Mouse (Mus musculus) heart, embryonic 16.5 days (tissue): ENCODE measurements around the gene Lin28b. TPM values are rescaled to one million over a fixed set of nuclear protein-coding genes. Genes with fewer than 3 reads are reported as not detected.

Source experiments
- ATAC-seq: fragments of 200-750 bp; cut with Nextera tagmentation; replicated peaks from 2 replicates; pipeline ENCODE4 v1.8.0; 2017; ENCODE audit warnings: moderate number of reproducible peaks; ENCODE audit not compliant: insufficient read depth, low FRiP score; ENCODE audit errors: extremely low read depth
- H3K27ac ChIP-seq: fragments of 300-500 bp; sonication (generic); 2 replicates; pipeline ENCODE4 v1.5.1; 2014; ENCODE audit warnings: mild to moderate bottlenecking, low read length, control low read depth, moderate library complexity
- H3K27me3 ChIP-seq: fragments of 300-500 bp; sonication (generic); 2 replicates; pipeline ENCODE4 v1.6.1; 2014; ENCODE audit warnings: low read length, mixed read lengths; ENCODE audit not compliant: control insufficient read depth, insufficient read depth
- H3K36me3 ChIP-seq: fragments of 300-500 bp; sonication (generic); 2 replicates; pipeline ENCODE4 v1.6.1; 2014; ENCODE audit not compliant: control insufficient read depth, insufficient read depth
- H3K4me1 ChIP-seq: fragments of 300-500 bp; sonication (generic); 2 replicates; pipeline ENCODE4 v1.6.1; 2014; ENCODE audit warnings: low read length, mixed read lengths; ENCODE audit not compliant: control insufficient read depth, insufficient read depth
- H3K4me2 ChIP-seq: fragments of 300-500 bp; sonication (generic); 2 replicates; pipeline ENCODE4 v1.6.1; 2014; ENCODE audit warnings: low read depth, mild to moderate bottlenecking, control low read depth, low read length
- H3K4me3 ChIP-seq: fragments of 300-500 bp; sonication (generic); 2 replicates; pipeline ENCODE4 v1.5.1; 2014; ENCODE audit warnings: mild to moderate bottlenecking, control low read depth, low read length
- H3K9ac ChIP-seq: fragments of 300-500 bp; sonication (generic); 2 replicates; pipeline ENCODE4 v1.6.1; 2014; ENCODE audit warnings: low read length, control low read depth
- H3K9me3 ChIP-seq: fragments of 300-500 bp; sonication (generic); replicated peaks from 2 replicates; pipeline ENCODE4 v1.6.1; 2016; ENCODE audit warnings: low read length; ENCODE audit not compliant: control insufficient read depth
- WGBS: fragments of 180-500 bp; shearing (Covaris S2); extraction: QIAGEN DNeasy Blood & Tissue Kit; methylation state at CpG from one replicate; pipeline ENCODE4 v1.1.7; 2014; 5-methylcytosine and 5-hydroxymethylcytosine counted together
- polyA plus RNA-seq: library from polyadenylated mRNA; unstranded; fragments of >200 nt; fragmentation: Nextera tagmentation; extraction: Ambion mirVana; gene quantifications from 2 replicates; pipeline ENCODE4 v1.2.1, GENCODE M21; 2015

Lin28b gene
- polyA plus RNA-seq, 1 experiment from 2014 or later = 3.6 TPM

- peaks cover 46% of the 10 kb centered on the region for H3K36me3 ChIP-seq
- H3K9me3 ChIP-seq = peaks cover 6% of the 10 kb centered on the region
- no peak overlapping the region for H3K27ac ChIP-seq
- 92% methylated on average over 4 of the region's 4 CpGs for WGBS
- no peak overlapping the region for H3K9ac ChIP-seq
- H3K4me1 ChIP-seq = peaks cover 3% of the 10 kb centered on the region
- ATAC-seq = no peak
- H3K4me3 ChIP-seq = no peak overlapping the region
- no peaks in the 10 kb centered on the region for H3K27me3 ChIP-seq
- no peak overlapping the region for H3K4me2 ChIP-seq
These were observed 141.8 kb downstream of the Lin28b start for GRCm38 (mm10) chr10:45344381-45344780.

- no peak for ATAC-seq
- Histone ChIP-seq H3K4me3 (peak overlapping the region; percentile 26), H3K9ac (peak overlapping the region; percentile 42), H3K9me3 (peaks cover 3% of the 10 kb centered on the region), H3K27ac (peak overlapping the region; percentile 34), H3K27me3 (peaks cover 7% of the 10 kb centered on the region; the same call in 1 of the 2 replicates), H3K4me1 (peaks cover 12% of the 10 kb centered on the region), H3K36me3 (peaks cover 20% of the 10 kb centered on the region), H3K4me2 (peak overlapping the region; percentile 58)
- WGBS = 51% methylated on average over 7 of the region's 7 CpGs
These were observed 147.1 kb downstream of the Lin28b start for GRCm38 (mm10) chr10:45339106-45339505.

- Histone ChIP-seq H3K36me3 (peaks cover 1% of the 10 kb centered on the region), H3K4me2 (peak within 1 kb of the TSS; percentile 72), H3K4me3 (peak within 1 kb of the TSS; percentile 57), H3K27me3 (peaks cover 7% of the 10 kb centered on the region; the same call in 1 of the 2 replicates), H3K27ac (peak within 1 kb of the TSS; percentile 91), H3K4me1 (peaks cover 12% of the 10 kb centered on the region), H3K9ac (peak within 1 kb of the TSS; percentile 78), H3K9me3 (no peaks in the 10 kb centered on the region)
- WGBS = 1% methylated on average over 113 of the region's 116 CpGs
- ATAC-seq = peak; percentile 92
These were observed 150.5 kb downstream of the Lin28b start, which contains the start of gene Bves for GRCm38 (mm10) chr10:45335434-45336422. TSS of gene Bves (plus strand) at chr10:45335772.

GRCm38 (mm10) chr10:45334925-45335324 is 151.3 kb downstream of the Lin28b start:
- H3K4me2 ChIP-seq = peak overlapping the region; percentile 72
- WGBS = 42% methylated on average over 7 of the region's 7 CpGs
- no peak for ATAC-seq
- H3K9me3 ChIP-seq = no peaks in the 10 kb centered on the region
- peak overlapping the region; percentile 57 for H3K4me3 ChIP-seq
- peak overlapping the region; percentile 78 for H3K9ac ChIP-seq
- no peaks in the 10 kb centered on the region for H3K36me3 ChIP-seq
- H3K4me1 ChIP-seq = peaks cover 12% of the 10 kb centered on the region
- peaks cover 7% of the 10 kb centered on the region; the same call in 1 of the 2 replicates for H3K27me3 ChIP-seq
- H3K27ac ChIP-seq = peak overlapping the region; percentile 91

- WGBS = 82% methylated on average over 7 of the region's 7 CpGs
- H3K4me2 ChIP-seq = no peak overlapping the region
- H3K9ac ChIP-seq = no peak overlapping the region
- no peaks in the 10 kb centered on the region for H3K36me3 ChIP-seq
- no peaks in the 10 kb centered on the region; the same call in 1 of the 2 replicates for H3K27me3 ChIP-seq
- no peak overlapping the region for H3K4me3 ChIP-seq
- no peak for ATAC-seq
- 0 out of 2 replicates have a peak, but pooled peaks cover 3% of the 10 kb centered on the region for H3K4me1 ChIP-seq
- no peaks in the 10 kb centered on the region for H3K9me3 ChIP-seq
- no peak overlapping the region for H3K27ac ChIP-seq
These were observed 157.8 kb downstream of the Lin28b start for GRCm38 (mm10) chr10:45328196-45329000.

Other genes with a start within 250 kb of the Lin28b start
- 116 and 122 TPM in 2 replicates for gene Bves, start 150.6 kb downstream of the Lin28b start, polyA plus RNA-seq
- 11.4 and 12.2 TPM in 2 replicates for gene Hace1, start 91.4 kb upstream of the Lin28b start, polyA plus RNA-seq